Mouse (Mus musculus) midbrain, embryonic 12.5 days (tissue): ENCODE data around the gene Vps37b. TPM values are rescaled to one million over a fixed set of nuclear protein-coding genes. Genes with fewer than 3 reads are reported as not detected.
A peak's percentile ranks its signal among the peaks of the same experiment; 100 is the strongest.
"Not testable (repeated sequence)": the region's sequence is repeated elsewhere in the genome, so short reads cannot be mapped to it uniquely, and the experiment has no call there.

Source experiments
- ATAC-seq: fragments of 200-750 bp; cut with Nextera tagmentation; 2 replicates; pipeline ENCODE4 v1.8.0; 2017; ENCODE audit warnings: low read depth, moderate TSS enrichment, moderate library complexity; ENCODE audit not compliant: low FRiP score
- H3K27ac ChIP-seq: fragments of 300-500 bp; sonication (generic); replicated peaks from 2 replicates; pipeline ENCODE4 v1.5.1; 2016; ENCODE audit warnings: mild to moderate bottlenecking
- H3K27me3 ChIP-seq: fragments of 300-500 bp; sonication (generic); 2 replicates; pipeline ENCODE4 v1.6.1; 2016; ENCODE audit warnings: mild to moderate bottlenecking
- H3K36me3 ChIP-seq: fragments of 300-500 bp; sonication (generic); 2 replicates; pipeline ENCODE4 v1.6.1; 2016
- H3K4me1 ChIP-seq: fragments of 300-500 bp; sonication (generic); 2 replicates; pipeline ENCODE4 v1.6.1; 2016
- H3K4me2 ChIP-seq: fragments of 300-500 bp; sonication (generic); replicated peaks from 2 replicates; pipeline ENCODE4 v1.6.1; 2016; ENCODE audit warnings: mild to moderate bottlenecking, moderate library complexity
- H3K4me3 ChIP-seq: fragments of 300-500 bp; sonication (generic); 2 replicates; pipeline ENCODE4 v1.5.1; 2016; ENCODE audit warnings: mild to moderate bottlenecking
- H3K9ac ChIP-seq: fragments of 300-500 bp; sonication (generic); replicated peaks from 2 replicates; pipeline ENCODE4 v1.6.1; 2016; ENCODE audit warnings: mild to moderate bottlenecking, moderate library complexity
- H3K9me3 ChIP-seq: fragments of 300-500 bp; sonication (generic); 2 replicates; pipeline ENCODE4 v1.6.1; 2016; ENCODE audit warnings: mild to moderate bottlenecking
- WGBS: fragments of 180-500 bp; shearing (Covaris S2); methylation state at CpG from one replicate; pipeline ENCODE4 v1.1.7; 2016; 5-methylcytosine and 5-hydroxymethylcytosine counted together
- polyA plus RNA-seq: library from polyadenylated mRNA; unstranded; fragments of >200 nt; fragmentation: Nextera tagmentation; extraction: Ambion mirVana; gene quantifications from 2 replicates; pipeline ENCODE4 v1.2.1, GENCODE M21; 2016

The Vps37b gene
- polyA plus RNA-seq, 1 experiment from 2014 or later = 68.0 TPM

DNA sequence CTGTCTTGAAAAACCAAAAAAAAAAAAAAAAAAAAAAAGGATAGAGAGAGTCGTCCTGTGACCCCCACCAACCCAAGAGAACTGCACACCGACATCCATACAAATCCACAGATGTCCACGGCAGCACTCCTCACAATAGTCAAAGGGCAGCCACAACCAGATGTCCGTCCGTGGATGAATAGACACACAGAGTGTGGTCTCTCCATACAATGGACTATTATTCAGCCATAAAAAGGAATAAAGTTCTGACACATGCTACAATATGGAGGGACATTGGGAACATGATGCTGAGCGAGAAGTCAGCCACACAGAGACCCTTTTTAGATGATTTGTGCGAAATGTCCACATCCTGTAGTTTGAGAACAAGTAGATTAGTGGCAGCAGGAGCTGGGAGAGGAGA is 26.7 kb upstream of the Vps37b start:
- Histone ChIP-seq H3K4me3 (no peak overlapping the region), H3K4me1 (no peaks in the 10 kb centered on the region), H3K9ac (no peak overlapping the region), H3K9me3 (no peaks in the 10 kb centered on the region), H3K36me3 (no peaks in the 10 kb centered on the region), H3K27ac (no peak overlapping the region), H3K4me2 (no peak overlapping the region), H3K27me3 (no peaks in the 10 kb centered on the region)
- 58% methylated on average over 7 of the region's 7 CpGs for WGBS
- no peak for ATAC-seq

GRCm38 (mm10) chr5:124056956-124057355 is 24.9 kb upstream of the Vps37b start:
- Histone ChIP-seq H3K4me2 (no peak overlapping the region), H3K9ac (no peak overlapping the region), H3K4me3 (no peak overlapping the region), H3K4me1 (no peaks in the 10 kb centered on the region), H3K27me3 (no peaks in the 10 kb centered on the region), H3K36me3 (no peaks in the 10 kb centered on the region), H3K27ac (no peak overlapping the region), H3K9me3 (no peaks in the 10 kb centered on the region)
- WGBS = 38% methylated on average over 4 of the region's 4 CpGs
- no peak for ATAC-seq

DNA sequence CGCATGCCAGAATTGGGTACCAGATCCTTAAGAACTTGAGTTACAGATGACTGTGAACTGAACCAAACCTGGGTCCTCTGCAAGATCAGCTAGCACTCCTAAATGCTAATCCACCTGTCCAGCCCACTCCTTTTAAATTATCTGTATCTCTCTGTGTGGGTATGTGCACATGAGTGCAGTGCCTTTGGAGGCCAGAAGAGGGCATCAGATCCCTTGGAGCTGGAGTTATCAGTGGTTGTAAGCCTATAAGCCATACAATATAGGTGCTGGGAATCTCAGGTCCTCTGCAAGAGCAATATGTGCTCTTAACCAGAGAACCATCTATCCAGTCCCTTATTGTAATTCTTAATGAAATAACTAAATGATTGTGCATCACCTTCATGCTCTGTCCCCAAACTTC is 24.1 kb upstream of the Vps37b start:
- 97% methylated on average over 1 of the region's 1 CpGs for WGBS
- H3K4me1 ChIP-seq = no peaks in the 10 kb centered on the region
- ATAC-seq = no peak

DNA sequence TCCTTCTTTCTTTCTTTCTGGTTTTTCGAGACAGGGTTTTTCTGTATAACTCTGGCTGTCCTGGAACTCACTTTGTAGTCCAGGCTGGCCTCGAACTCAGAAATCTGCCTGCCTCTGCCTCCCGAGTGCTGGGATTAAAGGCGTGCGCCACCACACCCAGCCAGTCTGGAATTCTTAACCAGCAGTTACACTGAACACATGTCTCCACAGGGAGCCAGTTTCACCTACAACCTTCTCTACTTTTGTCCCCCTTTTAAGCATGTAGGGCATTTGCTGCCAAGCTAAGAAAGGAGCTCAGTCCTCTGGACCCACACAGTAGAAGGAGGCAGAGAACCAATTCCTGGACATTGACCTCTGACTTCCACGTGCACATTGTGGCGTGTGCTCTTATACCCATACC is 20.6 kb upstream of the Vps37b start:
- not testable (repeated sequence) for H3K9me3 ChIP-seq, H3K4me1 ChIP-seq, H3K9ac ChIP-seq, H3K4me2 ChIP-seq, ATAC-seq, H3K36me3 ChIP-seq, H3K4me3 ChIP-seq, H3K27me3 ChIP-seq, H3K27ac ChIP-seq
- 92% methylated on average over 7 of the region's 7 CpGs for WGBS

More for the DNA sequence above, 24.1 kb upstream of the Vps37b start:
- H3K27ac ChIP-seq = no peak overlapping the region
- H3K4me3 ChIP-seq = no peak overlapping the region
- H3K9me3 ChIP-seq = no peaks in the 10 kb centered on the region
- no peaks in the 10 kb centered on the region for H3K36me3 ChIP-seq
- no peak overlapping the region for H3K4me2 ChIP-seq
- no peaks in the 10 kb centered on the region for H3K27me3 ChIP-seq
- H3K9ac ChIP-seq = no peak overlapping the region

GRCm38 (mm10) chr5:124051899-124052491 is 19.9 kb upstream of the Vps37b start:
- WGBS = 87% methylated on average over 11 of the region's 11 CpGs
- Histone ChIP-seq H3K27me3 (peaks cover 12% of the 10 kb centered on the region), H3K4me3 (no peak overlapping the region), H3K4me2 (no peak overlapping the region), H3K4me1 (0 out of 2 replicates have a peak, but pooled peaks cover 5% of the 10 kb centered on the region), H3K27ac (0 out of 2 replicates have a peak overlapping the region, but pooled peaks have one; percentile 25), H3K9me3 (no peaks in the 10 kb centered on the region), H3K36me3 (no peaks in the 10 kb centered on the region), H3K9ac (no peak overlapping the region)
- ATAC-seq = no peak

DNA sequence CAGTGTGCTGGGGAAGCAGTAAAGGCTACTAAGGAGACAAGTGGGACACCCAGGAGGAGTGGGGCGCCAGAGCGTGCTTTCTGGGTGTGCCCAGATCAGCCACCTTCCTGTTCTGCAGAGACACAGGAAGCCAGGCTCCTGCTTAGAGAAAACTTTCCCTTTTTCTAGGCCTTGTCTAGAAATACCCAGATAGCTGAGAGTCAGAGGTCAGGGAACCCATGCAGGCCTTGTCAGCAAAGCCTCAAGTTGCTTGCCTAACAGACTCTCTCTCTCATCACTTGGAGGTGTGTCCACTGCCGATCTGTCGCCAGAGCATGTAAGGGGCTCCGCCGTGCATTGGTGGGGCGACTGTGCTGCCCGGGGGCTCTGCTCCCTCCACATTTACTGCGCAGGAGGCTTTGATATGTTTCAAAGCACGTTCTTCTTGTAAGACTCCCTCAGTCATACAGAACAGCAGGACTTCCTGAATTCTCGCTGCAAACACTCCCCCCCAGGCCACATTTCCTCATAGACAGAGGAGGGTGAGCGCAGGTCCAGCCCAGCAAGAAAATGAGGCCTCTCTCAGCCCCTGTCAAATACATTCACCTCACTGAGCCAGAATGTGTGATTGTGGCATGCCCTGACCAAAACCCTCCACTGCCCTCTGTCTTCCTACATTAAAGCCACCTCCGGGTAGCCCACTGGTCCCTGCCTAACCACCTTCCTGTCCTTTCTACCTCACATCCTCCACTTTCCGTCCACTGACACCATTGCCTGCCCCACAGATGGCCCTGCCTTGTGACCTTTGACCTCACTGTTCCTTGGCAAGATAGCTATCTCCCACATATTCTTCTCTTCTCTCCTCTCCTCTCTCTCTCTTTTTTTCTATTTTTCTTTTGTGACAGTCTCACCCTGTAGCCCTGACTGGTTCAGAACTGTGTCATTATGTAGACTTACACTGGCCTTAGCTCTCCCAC is 18.3 kb upstream of the Vps37b start:
- 55% methylated on average over 14 of the region's 14 CpGs for WGBS
- H3K9ac ChIP-seq = no peak overlapping the region
- ATAC-seq = no peak
- no peak overlapping the region for H3K4me2 ChIP-seq
- no peak overlapping the region for H3K4me3 ChIP-seq
- no peaks in the 10 kb centered on the region for H3K36me3 ChIP-seq
- no peaks in the 10 kb centered on the region for H3K9me3 ChIP-seq
- peak overlapping the region; percentile 54 for H3K27ac ChIP-seq
- peaks cover 21% of the 10 kb centered on the region for H3K27me3 ChIP-seq
- H3K4me1 ChIP-seq = peaks cover 5% of the 10 kb centered on the region; the same call in 1 of the 2 replicates

DNA sequence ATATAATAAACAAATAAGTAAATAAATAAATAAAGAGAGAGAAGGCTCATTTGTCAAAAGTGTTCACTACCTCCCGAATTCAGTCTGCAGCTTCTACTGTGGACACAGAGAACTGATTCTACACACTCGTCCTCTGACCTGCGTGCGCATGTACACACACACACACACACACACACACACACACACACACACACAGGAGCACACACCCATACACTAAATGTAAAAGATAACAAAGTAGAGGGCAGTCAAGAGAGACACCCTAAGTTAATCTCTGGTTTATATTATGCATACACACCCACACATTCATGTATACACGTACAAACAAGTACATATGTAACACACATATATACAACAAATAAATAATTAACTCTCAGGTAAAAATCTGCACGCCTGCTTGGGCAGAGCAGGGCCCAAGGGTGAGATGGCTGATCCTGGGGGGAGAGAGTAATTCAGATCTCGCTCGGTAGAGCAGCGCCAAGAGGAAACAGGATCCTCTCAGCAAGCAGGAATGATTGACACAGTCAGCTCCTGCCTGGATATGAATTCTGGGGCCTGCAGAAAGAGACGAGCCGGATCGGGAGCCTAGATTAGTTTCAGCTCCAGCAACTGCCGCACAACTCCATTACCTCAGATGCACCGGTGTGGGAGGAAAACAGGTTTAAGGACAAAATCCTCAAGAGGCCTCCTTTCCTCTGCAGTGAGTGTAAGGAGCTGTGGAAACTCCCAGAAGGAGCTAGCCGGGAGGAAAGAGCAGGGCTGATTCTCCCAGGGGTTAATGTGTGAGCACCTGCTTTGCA is 17.4 kb upstream of the Vps37b start:
- ATAC-seq = no peak
- no peak overlapping the region for H3K4me3 ChIP-seq
- H3K9me3 ChIP-seq = no peaks in the 10 kb centered on the region
- H3K4me2 ChIP-seq = no peak overlapping the region
- no peak overlapping the region for H3K9ac ChIP-seq
- peaks cover 5% of the 10 kb centered on the region; the same call in 1 of the 2 replicates for H3K4me1 ChIP-seq
- peak overlapping the region; percentile 54 for H3K27ac ChIP-seq
- H3K36me3 ChIP-seq = no peaks in the 10 kb centered on the region
- H3K27me3 ChIP-seq = peaks cover 21% of the 10 kb centered on the region
- 71% methylated on average over 15 of the region's 15 CpGs for WGBS

- H3K9me3 ChIP-seq = no peaks in the 10 kb centered on the region
- no peak overlapping the region for H3K4me3 ChIP-seq
- no peaks in the 10 kb centered on the region for H3K36me3 ChIP-seq
- H3K4me2 ChIP-seq = no peak overlapping the region
- ATAC-seq = no peak
- peaks cover 21% of the 10 kb centered on the region for H3K27me3 ChIP-seq
- peaks cover 19% of the 10 kb centered on the region for H3K4me1 ChIP-seq
- WGBS = 82% methylated on average over 7 of the region's 7 CpGs
- no peak overlapping the region for H3K27ac ChIP-seq
- H3K9ac ChIP-seq = no peak overlapping the region
Measured at GRCm38 (mm10) chr5:124046741-124047401, 14.8 kb upstream of the Vps37b start.

DNA sequence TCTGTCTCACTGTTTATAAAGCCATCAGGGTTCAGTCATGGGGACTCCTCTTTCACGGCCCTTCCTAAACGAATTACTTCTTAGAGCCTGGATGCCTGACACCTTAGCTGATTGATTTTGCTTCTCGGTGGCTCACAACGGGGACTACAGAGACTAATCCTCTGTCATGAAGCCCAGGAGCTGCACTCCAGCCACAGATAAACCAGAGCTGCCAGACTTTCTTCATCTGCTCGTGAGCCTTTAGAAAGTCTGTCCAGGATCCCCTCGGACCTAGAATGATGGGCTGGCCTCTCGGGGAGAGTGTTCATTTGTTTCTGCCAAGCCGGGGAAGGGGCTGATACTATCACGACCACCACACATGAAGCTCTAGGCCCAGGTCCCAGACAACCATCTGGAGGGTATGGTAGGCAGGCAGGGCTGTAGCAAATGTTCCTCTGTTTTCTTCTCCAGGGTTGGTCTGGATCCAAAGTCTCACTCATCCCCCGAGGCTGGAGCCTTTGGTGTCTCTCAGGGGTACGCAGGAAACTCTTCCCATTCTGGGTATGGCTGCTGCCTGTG is 13.5 kb upstream of the Vps37b start:
- peaks cover 26% of the 10 kb centered on the region for H3K27me3 ChIP-seq
- H3K9ac ChIP-seq = no peak overlapping the region
- H3K27ac ChIP-seq = 0 out of 2 replicates have a peak overlapping the region, but pooled peaks have one; percentile 2
- H3K9me3 ChIP-seq = no peaks in the 10 kb centered on the region
- 27% methylated on average over 11 of the region's 11 CpGs for WGBS
- no peak for ATAC-seq
- no peaks in the 10 kb centered on the region for H3K36me3 ChIP-seq
- peaks cover 19% of the 10 kb centered on the region for H3K4me1 ChIP-seq
- H3K4me2 ChIP-seq = no peak overlapping the region
- H3K4me3 ChIP-seq = no peak overlapping the region

DNA sequence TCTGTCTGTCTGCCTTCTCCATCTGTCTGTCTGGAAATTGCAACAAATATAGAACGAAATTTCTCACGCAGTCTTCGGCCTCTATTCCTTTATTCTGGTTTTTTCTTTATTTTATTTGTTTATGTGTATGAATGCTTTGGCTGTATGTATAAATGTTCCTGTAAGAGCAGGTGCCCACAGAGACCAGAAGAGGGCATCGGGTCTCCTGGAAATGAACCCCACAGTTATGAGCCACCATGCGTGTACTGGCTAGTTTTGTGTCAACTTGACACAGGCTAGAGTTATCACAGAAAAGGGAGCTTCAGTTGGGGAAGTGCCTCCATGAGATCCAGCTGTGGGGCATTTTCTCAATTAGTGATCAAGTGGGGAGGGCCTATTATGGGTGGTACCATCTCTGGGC is 11.9 kb upstream of the Vps37b start:
- ATAC-seq = peak; percentile 36; the same call in 1 of the 2 replicates
- peak overlapping the region; percentile 7; the same call in 1 of the 2 replicates for H3K4me2 ChIP-seq
- WGBS = 69% methylated on average over 5 of the region's 5 CpGs
- H3K36me3 ChIP-seq = no peaks in the 10 kb centered on the region
- H3K9ac ChIP-seq = no peak overlapping the region
- H3K27ac ChIP-seq = peak overlapping the region; percentile 89
- H3K4me1 ChIP-seq = peaks cover 15% of the 10 kb centered on the region
- no peaks in the 10 kb centered on the region for H3K9me3 ChIP-seq
- H3K27me3 ChIP-seq = peaks cover 29% of the 10 kb centered on the region
- no peak overlapping the region for H3K4me3 ChIP-seq
